Mouse (Mus musculus): ENCODE results near the gene Omp. TPM values are rescaled to one million over a fixed set of nuclear protein-coding genes. Genes with fewer than 3 reads are reported as not detected.

Gene Omp
- 0.33 TPM in 1 of 2 replicates, not detected in the other for polyA plus RNA-seq (2014; fragmentation: Nextera tagmentation; extraction: Ambion mirVana)

- Histone ChIP-seq H3K27ac (ENCODE audit: low read length) (no peak within 1 kb of the TSS), H3K9ac (replicated peaks; ENCODE audit: low read depth, low read length) (no peak within 1 kb of the TSS), H3K36me3 (ENCODE audit: control insufficient read depth, insufficient read depth, low read length) (no peaks in the 10 kb centered on the region), H3K4me1 (ENCODE audit: control insufficient read depth, insufficient read depth, low read length) (no peaks in the 10 kb centered on the region), H3K27me3 (ENCODE audit: control insufficient read depth, insufficient read depth, low read length) (no peaks in the 10 kb centered on the region), H3K4me3 (ENCODE audit: low read depth, low read length) (no peak within 1 kb of the TSS), H3K4me2 (replicated peaks; ENCODE audit: low read depth, low read length) (no peak within 1 kb of the TSS), H3K9me3 (ENCODE audit: control insufficient read depth, low read depth, low read length) (no peaks in the 10 kb centered on the region)
- ATAC-seq (ENCODE audit: insufficient number of reproducible peaks, insufficient read depth, low FRiP score, low read depth), result no peak
- WGBS, result 87% methylated on average over 5 of the region's 5 CpGs
These were observed at the start of gene Omp for GRCm38 (mm10) chr7:98145402-98145801. TSS of gene Omp (minus strand) at chr7:98145502.

GRCm38 (mm10) chr7:98194026-98194792, 48.9 kb upstream of the Omp start:
- no peak overlapping the region for H3K9ac ChIP-seq (replicated peaks; ENCODE audit: low read depth, low read length)
- WGBS, result 3% methylated on average over 61 of the region's 61 CpGs
- 0 out of 2 replicates have a peak, but pooled peaks have one; percentile 46 for ATAC-seq (ENCODE audit: insufficient number of reproducible peaks, insufficient read depth, low FRiP score, low read depth)
- H3K4me1 ChIP-seq (ENCODE audit: control insufficient read depth, insufficient read depth, low read length), result peaks cover 8% of the 10 kb centered on the region; the same call in 1 of the 2 replicates
- H3K36me3 ChIP-seq (ENCODE audit: control insufficient read depth, insufficient read depth, low read length), result no peaks in the 10 kb centered on the region
- H3K27me3 ChIP-seq (ENCODE audit: control insufficient read depth, insufficient read depth, low read length), result peaks cover 25% of the 10 kb centered on the region
- peak overlapping the region; percentile 33 for H3K4me3 ChIP-seq (ENCODE audit: low read depth, low read length)
- peak overlapping the region; percentile 67 for H3K4me2 ChIP-seq (replicated peaks; ENCODE audit: low read depth, low read length)
- H3K9me3 ChIP-seq (ENCODE audit: control insufficient read depth, low read depth, low read length), result no peaks in the 10 kb centered on the region
- H3K27ac ChIP-seq (ENCODE audit: low read length), result no peak overlapping the region

GRCm38 (mm10) chr7:98193515-98194025, 48.3 kb upstream of the Omp start:
- peaks cover 25% of the 10 kb centered on the region for H3K27me3 ChIP-seq (ENCODE audit: control insufficient read depth, insufficient read depth, low read length)
- peaks cover 8% of the 10 kb centered on the region; the same call in 1 of the 2 replicates for H3K4me1 ChIP-seq (ENCODE audit: control insufficient read depth, insufficient read depth, low read length)
- H3K36me3 ChIP-seq (ENCODE audit: control insufficient read depth, insufficient read depth, low read length), result no peaks in the 10 kb centered on the region
- ATAC-seq (ENCODE audit: insufficient number of reproducible peaks, insufficient read depth, low FRiP score, low read depth), result peak; percentile 56; the same call in 1 of the 2 replicates
- 5% methylated on average over 36 of the region's 36 CpGs for WGBS
- H3K9ac ChIP-seq (replicated peaks; ENCODE audit: low read depth, low read length), result no peak overlapping the region
- peak overlapping the region; percentile 33 for H3K4me3 ChIP-seq (ENCODE audit: low read depth, low read length)
- H3K4me2 ChIP-seq (replicated peaks; ENCODE audit: low read depth, low read length), result peak overlapping the region; percentile 67
- H3K9me3 ChIP-seq (ENCODE audit: control insufficient read depth, low read depth, low read length), result no peaks in the 10 kb centered on the region
- H3K27ac ChIP-seq (ENCODE audit: low read length), result no peak overlapping the region

- ATAC-seq (ENCODE audit: insufficient number of reproducible peaks, insufficient read depth, low FRiP score, low read depth), result 0 out of 2 replicates have a peak, but pooled peaks have one; percentile 30
- H3K9me3 ChIP-seq (ENCODE audit: control insufficient read depth, low read depth, low read length), result no peaks in the 10 kb centered on the region
- H3K4me2 ChIP-seq (replicated peaks; ENCODE audit: low read depth, low read length), result no peak overlapping the region
These were observed 46.4 kb upstream of the Omp start for GRCm38 (mm10) chr7:98191571-98192250.

GRCm38 (mm10) chr7:98190578-98190977, 45.3 kb upstream of the Omp start:
- Histone ChIP-seq H3K27ac (ENCODE audit: low read length) (no peak overlapping the region), H3K9ac (replicated peaks; ENCODE audit: low read depth, low read length) (no peak overlapping the region), H3K9me3 (ENCODE audit: control insufficient read depth, low read depth, low read length) (no peaks in the 10 kb centered on the region), H3K4me1 (ENCODE audit: control insufficient read depth, insufficient read depth, low read length) (peaks cover 8% of the 10 kb centered on the region; the same call in 1 of the 2 replicates), H3K27me3 (ENCODE audit: control insufficient read depth, insufficient read depth, low read length) (peaks cover 25% of the 10 kb centered on the region), H3K4me3 (ENCODE audit: low read depth, low read length) (no peak overlapping the region), H3K4me2 (replicated peaks; ENCODE audit: low read depth, low read length) (no peak overlapping the region), H3K36me3 (ENCODE audit: control insufficient read depth, insufficient read depth, low read length) (no peaks in the 10 kb centered on the region)
- 86% methylated on average over 1 of the region's 1 CpGs for WGBS
- ATAC-seq (ENCODE audit: insufficient number of reproducible peaks, insufficient read depth, low FRiP score, low read depth), result no peak

More at GRCm38 (mm10) chr7:98191571-98192250, 46.4 kb upstream of the Omp start:
- H3K9ac ChIP-seq (replicated peaks; ENCODE audit: low read depth, low read length), result no peak overlapping the region
- H3K4me1 ChIP-seq (ENCODE audit: control insufficient read depth, insufficient read depth, low read length), result peaks cover 8% of the 10 kb centered on the region; the same call in 1 of the 2 replicates
- H3K27ac ChIP-seq (ENCODE audit: low read length), result no peak overlapping the region
- peaks cover 25% of the 10 kb centered on the region for H3K27me3 ChIP-seq (ENCODE audit: control insufficient read depth, insufficient read depth, low read length)
- H3K4me3 ChIP-seq (ENCODE audit: low read depth, low read length), result no peak overlapping the region
- no peaks in the 10 kb centered on the region for H3K36me3 ChIP-seq (ENCODE audit: control insufficient read depth, insufficient read depth, low read length)
- 64% methylated on average over 17 of the region's 17 CpGs for WGBS

- 21% methylated on average over 3 of the region's 3 CpGs for WGBS
These were observed 44.4 kb upstream of the Omp start for GRCm38 (mm10) chr7:98189745-98190144.

GRCm38 (mm10) chr7:98188680-98189079, 43.4 kb upstream of the Omp start:
- Histone ChIP-seq H3K4me3 (ENCODE audit: low read depth, low read length) (no peak overlapping the region), H3K9me3 (ENCODE audit: control insufficient read depth, low read depth, low read length) (no peaks in the 10 kb centered on the region), H3K9ac (replicated peaks; ENCODE audit: low read depth, low read length) (no peak overlapping the region), H3K4me2 (replicated peaks; ENCODE audit: low read depth, low read length) (no peak overlapping the region), H3K4me1 (ENCODE audit: control insufficient read depth, insufficient read depth, low read length) (peaks cover 2% of the 10 kb centered on the region; the same call in 1 of the 2 replicates), H3K27me3 (ENCODE audit: control insufficient read depth, insufficient read depth, low read length) (peaks cover 12% of the 10 kb centered on the region), H3K36me3 (ENCODE audit: control insufficient read depth, insufficient read depth, low read length) (no peaks in the 10 kb centered on the region), H3K27ac (ENCODE audit: low read length) (no peak overlapping the region)
- ATAC-seq (ENCODE audit: insufficient number of reproducible peaks, insufficient read depth, low FRiP score, low read depth), result no peak
- 87% methylated on average over 2 of the region's 2 CpGs for WGBS

More at GRCm38 (mm10) chr7:98189745-98190144, 44.4 kb upstream of the Omp start:
- no peaks in the 10 kb centered on the region for H3K36me3 ChIP-seq (ENCODE audit: control insufficient read depth, insufficient read depth, low read length)
- no peak overlapping the region for H3K4me3 ChIP-seq (ENCODE audit: low read depth, low read length)
- H3K4me1 ChIP-seq (ENCODE audit: control insufficient read depth, insufficient read depth, low read length), result peaks cover 8% of the 10 kb centered on the region; the same call in 1 of the 2 replicates
- ATAC-seq (ENCODE audit: insufficient number of reproducible peaks, insufficient read depth, low FRiP score, low read depth), result no peak
- H3K9me3 ChIP-seq (ENCODE audit: control insufficient read depth, low read depth, low read length), result no peaks in the 10 kb centered on the region
- no peak overlapping the region for H3K9ac ChIP-seq (replicated peaks; ENCODE audit: low read depth, low read length)
- peaks cover 23% of the 10 kb centered on the region for H3K27me3 ChIP-seq (ENCODE audit: control insufficient read depth, insufficient read depth, low read length)
- H3K27ac ChIP-seq (ENCODE audit: low read length), result no peak overlapping the region
- H3K4me2 ChIP-seq (replicated peaks; ENCODE audit: low read depth, low read length), result no peak overlapping the region

GRCm38 (mm10) chr7:98188238-98188637, 42.9 kb upstream of the Omp start:
- no peak overlapping the region for H3K27ac ChIP-seq (ENCODE audit: low read length)
- H3K27me3 ChIP-seq (ENCODE audit: control insufficient read depth, insufficient read depth, low read length), result peaks cover 9% of the 10 kb centered on the region; the same call in 1 of the 2 replicates
- H3K9ac ChIP-seq (replicated peaks; ENCODE audit: low read depth, low read length), result no peak overlapping the region
- no peaks in the 10 kb centered on the region for H3K9me3 ChIP-seq (ENCODE audit: control insufficient read depth, low read depth, low read length)
- no peak overlapping the region for H3K4me3 ChIP-seq (ENCODE audit: low read depth, low read length)
- no peak for ATAC-seq (ENCODE audit: insufficient number of reproducible peaks, insufficient read depth, low FRiP score, low read depth)
- H3K36me3 ChIP-seq (ENCODE audit: control insufficient read depth, insufficient read depth, low read length), result no peaks in the 10 kb centered on the region
- WGBS, result 96% methylated on average over 2 of the region's 2 CpGs
- no peak overlapping the region for H3K4me2 ChIP-seq (replicated peaks; ENCODE audit: low read depth, low read length)
- H3K4me1 ChIP-seq (ENCODE audit: control insufficient read depth, insufficient read depth, low read length), result no peaks in the 10 kb centered on the region

All from stomach, embryonic 14.5 days (tissue).